Comparison of ENCODE assay signal across 8 mouse cellular contexts in the genomic region with DNA sequence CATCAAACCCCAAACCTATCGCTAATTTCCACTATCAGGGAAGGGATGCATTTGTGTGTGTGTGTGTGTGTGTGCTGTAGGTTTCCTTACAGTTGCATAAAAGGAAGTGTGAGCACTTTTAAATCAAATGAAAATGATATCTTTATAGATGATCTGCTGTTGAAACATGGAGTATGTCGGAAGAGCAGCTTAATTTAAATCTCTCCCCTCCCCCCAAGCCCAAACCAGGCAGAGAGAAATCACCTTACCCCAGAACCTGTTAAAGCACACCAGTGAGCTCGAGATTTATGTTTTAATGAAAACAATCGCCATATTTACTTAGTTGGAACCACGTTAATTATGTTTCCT. TPM values are rescaled to one million over a fixed set of nuclear protein-coding genes. Genes with fewer than 3 reads are reported as not detected.
A peak's percentile ranks its signal among the peaks of the same experiment; 100 is the strongest.
DNase-seq lines count a peak whose midpoint lies in the region; ATAC-seq and TF ChIP-seq lines count a peak whose summit lies in the region.

No protein-coding gene starts in this region.

- TF ChIP-seq CTCF in lung, embryonic 14.5 days (IDR thresholded peaks at IDR 0.05; ENCODE audit: low read depth): no peak
- TF ChIP-seq CTCF in hindbrain, postnatal 0 days (IDR thresholded peaks at IDR 0.05; ENCODE audit: low read depth): no peak

- H3K36me3 ChIP-seq in lung, embryonic 14.5 days (ENCODE audit: insufficient read depth): peaks cover 7% of the 10 kb centered on the region
- H3K36me3 ChIP-seq in embryonic facial prominence, embryonic 10.5 days (replicated peaks): no peaks in the 10 kb centered on the region; the same call in 1 of the 2 replicates
- no peaks in the 10 kb centered on the region for H3K36me3 ChIP-seq in hindbrain, postnatal 0 days (ENCODE audit: insufficient read depth, low read length)
- H3K36me3 ChIP-seq in neural tube, embryonic 12.5 days: no peaks in the 10 kb centered on the region

- peak overlapping the region; percentile 90 for H3K9ac ChIP-seq in lung, embryonic 14.5 days
- H3K9ac ChIP-seq in hindbrain, postnatal 0 days (replicated peaks; ENCODE audit: low read length): peak overlapping the region; percentile 89
- H3K9ac ChIP-seq in neural tube, embryonic 12.5 days: peak overlapping the region; percentile 77

- peak overlapping the region; percentile 95 for H3K4me2 ChIP-seq in lung, embryonic 14.5 days
- peak overlapping the region; percentile 94 for H3K4me2 ChIP-seq in hindbrain, postnatal 0 days (ENCODE audit: low read depth, low read length)
- H3K4me2 ChIP-seq in neural tube, embryonic 12.5 days (replicated peaks): peak overlapping the region; percentile 87

- no peaks in the 10 kb centered on the region for H3K9me3 ChIP-seq in lung, embryonic 14.5 days (ENCODE audit: low read depth, low read length)
- H3K9me3 ChIP-seq in embryonic facial prominence, embryonic 10.5 days: no peaks in the 10 kb centered on the region
- no peaks in the 10 kb centered on the region for H3K9me3 ChIP-seq in hindbrain, postnatal 0 days (ENCODE audit: low read length)
- H3K9me3 ChIP-seq in neural tube, embryonic 12.5 days: no peaks in the 10 kb centered on the region

- H3K27me3 ChIP-seq in lung, embryonic 14.5 days (ENCODE audit: insufficient read depth, low read length): no peaks in the 10 kb centered on the region
- H3K27me3 ChIP-seq in embryonic facial prominence, embryonic 10.5 days (replicated peaks; ENCODE audit: low read depth, poor library complexity, severe bottlenecking): no peaks in the 10 kb centered on the region
- no peaks in the 10 kb centered on the region for H3K27me3 ChIP-seq in hindbrain, postnatal 0 days (ENCODE audit: insufficient read depth, low read length)
- no peaks in the 10 kb centered on the region for H3K27me3 ChIP-seq in neural tube, embryonic 12.5 days (replicated peaks)

- ATAC-seq in lung, embryonic 14.5 days (ENCODE audit: insufficient read depth): no peak
- no peak for ATAC-seq in hindbrain, postnatal 0 days
- no peak for ATAC-seq in neural tube, embryonic 12.5 days (ENCODE audit: low FRiP score, low read depth)

- intact Hi-C loops in left cerebral cortex, postnatal 36 days (cut with DNase I): loop anchor here (5.0 kb wide), 2 partner anchors 69 to 304 kb away; no protein-coding TSS in a partner anchor

- H3K4me1 ChIP-seq in lung, embryonic 14.5 days (ENCODE audit: insufficient read depth): peaks cover 6% of the 10 kb centered on the region; the same call in 1 of the 2 replicates
- H3K4me1 ChIP-seq in embryonic facial prominence, embryonic 10.5 days: peaks cover 14% of the 10 kb centered on the region
- no peaks in the 10 kb centered on the region; the same call in 1 of the 2 replicates for H3K4me1 ChIP-seq in hindbrain, postnatal 0 days (ENCODE audit: insufficient read depth, low read length)
- peaks cover 6% of the 10 kb centered on the region; the same call in 1 of the 2 replicates for H3K4me1 ChIP-seq in neural tube, embryonic 12.5 days

- H3K27ac ChIP-seq in lung, embryonic 14.5 days (ENCODE audit: low read depth): no peak overlapping the region
- no peak overlapping the region for H3K27ac ChIP-seq in embryonic facial prominence, embryonic 10.5 days (replicated peaks)
- peak overlapping the region; percentile 99 for H3K27ac ChIP-seq in hindbrain, postnatal 0 days
- H3K27ac ChIP-seq in neural tube, embryonic 12.5 days: no peak overlapping the region

- WGBS in lung, embryonic 14.5 days: under 1% methylated on average over 5 of the region's 5 CpGs
- WGBS in embryonic facial prominence, embryonic 10.5 days: 4% methylated on average over 5 of the region's 5 CpGs
- 2% methylated on average over 5 of the region's 5 CpGs for WGBS in hindbrain, postnatal 0 days
- 4% methylated on average over 5 of the region's 5 CpGs for WGBS in neural tube, embryonic 12.5 days

- DNase-seq in lung, embryonic 14.5 days: no peak
- DNase-seq in lung, postnatal 14 days: no peak
- no peak for DNase-seq in embryonic facial prominence, embryonic 10.5 days (ENCODE audit: low spot score)
- DNase-seq in hindbrain, postnatal 0 days (ENCODE audit: low spot score): peak; percentile 46
- DNase-seq in left cerebral cortex, postnatal 36 days (ENCODE audit: low spot score in 2 of 2): no peak
- DNase-seq in spleen, postnatal 10 days (ENCODE audit: low spot score in 2 of 2): no peak
- DNase-seq in right cerebral cortex, postnatal 14 days: no peak

- H3K4me3 ChIP-seq in lung, embryonic 14.5 days (ENCODE audit: low read depth, low read length): peak overlapping the region; percentile 80
- H3K4me3 ChIP-seq in embryonic facial prominence, embryonic 10.5 days: peak overlapping the region; percentile 78
- H3K4me3 ChIP-seq in hindbrain, postnatal 0 days (ENCODE audit: low read length): peak overlapping the region; percentile 89
- peak overlapping the region; percentile 76 for H3K4me3 ChIP-seq in neural tube, embryonic 12.5 days

RNA-seq across cellular contexts. Expression of a gene that starts 2.2 kb away (rescaled TPM):
- 43.2 and 44.8 TPM in 2 replicates for polyA plus RNA-seq in lung, embryonic 14.5 days (2014; fragmentation: Nextera tagmentation; extraction: Ambion mirVana)
- 12.3 and 13.7 TPM in 2 replicates for polyA plus RNA-seq in embryonic facial prominence, embryonic 10.5 days (2016; fragmentation: Nextera tagmentation; extraction: Ambion mirVana)
- 137 and 178 TPM in 2 replicates for total RNA-seq in hindbrain, postnatal 0 days (2014; rRNA removed)
- 95.3 and 97.8 TPM in 2 replicates for polyA plus RNA-seq in hindbrain, postnatal 0 days (2015; fragmentation: Nextera tagmentation; extraction: Ambion mirVana)
- 31.4 and 32.6 TPM in 2 replicates for polyA plus RNA-seq in neural tube, embryonic 12.5 days (2016; fragmentation: Nextera tagmentation; extraction: Ambion mirVana)
- total RNA-seq in left cerebral cortex, postnatal 36 days (2021): 100 to 1,000 TPM; 143 to 185 TPM
